Mouse (Mus musculus) CH12.LX (cell line): ENCODE results near the gene Pdrg1.

Experiments
- BHLHE40 ChIP-seq: IDR thresholded peaks from 2 replicates; pipeline ENCODE4 v1.6.1; 2011; ENCODE audit warnings: mild to moderate bottlenecking, low read depth, low read length, improper control_type of control experiment
- CTCF ChIP-seq, 2 experiments: IDR thresholded peaks in 1 of 2; conservative IDR thresholded peaks in 1 of 2; 2 replicates each; pipeline ENCODE4 v1.5.1; 2011 to 2012; ENCODE audit warnings: low read depth in 2 of 2, low read length in 2 of 2, improper control_type of control experiment in 1 of 2, inconsistent platforms in 1 of 2, mild to moderate bottlenecking in 1 of 2, moderate library complexity in 1 of 2
- EP300 ChIP-seq: IDR thresholded peaks from 2 replicates; pipeline ENCODE4 v1.6.1; 2011; ENCODE audit warnings: low read length, improper control_type of control experiment
- JUN ChIP-seq: IDR thresholded peaks from 2 replicates; pipeline ENCODE4 v1.6.1; 2011; ENCODE audit warnings: low read depth, mild to moderate bottlenecking, low read length, improper control_type of control experiment, moderate library complexity; ENCODE audit not compliant: insufficient read depth

- TF ChIP-seq CTCF (conservative IDR thresholded peaks at IDR 0.05 in 1 of 2, IDR thresholded peaks at IDR 0.05 in 1 of 2; ENCODE audit: low read depth in 2 of 2, low read length in 2 of 2): no peak
- TF ChIP-seq BHLHE40: no peak
- TF ChIP-seq JUN: no peak
- TF ChIP-seq EP300: no peak
Observed at GRCm38 (mm10) chr2:153036690-153037089, 21.5 kb upstream of the Pdrg1 start.
